Mouse (Mus musculus) liver, embryonic 16.5 days (tissue): ENCODE results near the gene Apba1. TPM values are rescaled to one million over a fixed set of nuclear protein-coding genes. Genes with fewer than 3 reads are reported as not detected.

Source experiments
- ATAC-seq: fragments of 200-750 bp; cut with Nextera tagmentation; 2 replicates; pipeline ENCODE4 v1.8.0; 2017; ENCODE audit warnings: low read depth, mild to moderate bottlenecking, moderate number of reproducible peaks, moderate library complexity
- H3K27ac ChIP-seq: fragments of 300-500 bp; sonication (generic); 2 replicates; pipeline ENCODE4 v1.5.1; 2014; ENCODE audit warnings: mild to moderate bottlenecking, low read length
- H3K27me3 ChIP-seq: fragments of 300-500 bp; sonication (generic); 2 replicates; pipeline ENCODE4 v1.6.1; 2014; ENCODE audit warnings: low read depth, low read length, mixed read lengths; ENCODE audit not compliant: control insufficient read depth, insufficient read depth
- H3K36me3 ChIP-seq: fragments of 300-500 bp; sonication (generic); 2 replicates; pipeline ENCODE4 v1.6.1; 2014; ENCODE audit warnings: mild to moderate bottlenecking; ENCODE audit not compliant: control insufficient read depth, insufficient read depth
- H3K4me1 ChIP-seq: fragments of 300-500 bp; sonication (generic); 2 replicates; pipeline ENCODE4 v1.6.1; 2014; ENCODE audit warnings: low read depth, low read length, mixed read lengths; ENCODE audit not compliant: control insufficient read depth
- H3K4me2 ChIP-seq: fragments of 300-500 bp; sonication (generic); 2 replicates; pipeline ENCODE4 v1.6.1; 2014; ENCODE audit warnings: low read depth, low read length, mixed read lengths
- H3K4me3 ChIP-seq: fragments of 300-500 bp; sonication (generic); 2 replicates; pipeline ENCODE4 v1.5.1; 2014; ENCODE audit warnings: low read depth, mild to moderate bottlenecking, low read length
- H3K9ac ChIP-seq: fragments of 300-500 bp; sonication (generic); 2 replicates; pipeline ENCODE4 v1.6.1; 2014; ENCODE audit warnings: low read depth, low read length
- H3K9me3 ChIP-seq: fragments of 300-500 bp; sonication (generic); replicated peaks from 2 replicates; pipeline ENCODE4 v1.6.1; 2016; ENCODE audit warnings: low read length; ENCODE audit not compliant: control insufficient read depth
- WGBS: fragments of 180-500 bp; shearing (Covaris S2); extraction: QIAGEN DNeasy Blood & Tissue Kit; methylation state at CpG from one replicate; pipeline ENCODE4 v1.1.7; 2014; ENCODE audit not compliant: insufficient replicate concordance; 5-methylcytosine and 5-hydroxymethylcytosine counted together
- polyA plus RNA-seq: library from polyadenylated mRNA; unstranded; fragments of >200 nt; fragmentation: Nextera tagmentation; extraction: Ambion mirVana; gene quantifications from 2 replicates; pipeline ENCODE4 v1.2.1, GENCODE M21; 2015

The Apba1 gene
- polyA plus RNA-seq, 1 experiment from 2014 or later = 0.04 TPM

GRCm38 (mm10) chr19:23960831-23961447 lies 202.3 kb downstream of the Apba1 start:
- WGBS = 52% methylated on average over 6 of the region's 6 CpGs
- ATAC-seq = no peak
- H3K9ac ChIP-seq = no peak overlapping the region
- no peak overlapping the region for H3K4me3 ChIP-seq
- H3K9me3 ChIP-seq = no peaks in the 10 kb centered on the region
- H3K4me1 ChIP-seq = no peaks in the 10 kb centered on the region
- no peak overlapping the region for H3K27ac ChIP-seq
- H3K4me2 ChIP-seq = no peak overlapping the region
- no peaks in the 10 kb centered on the region for H3K27me3 ChIP-seq
- no peaks in the 10 kb centered on the region for H3K36me3 ChIP-seq

- Histone ChIP-seq H3K4me1 (no peaks in the 10 kb centered on the region), H3K27me3 (no peaks in the 10 kb centered on the region), H3K4me2 (no peak overlapping the region), H3K4me3 (no peak overlapping the region), H3K9ac (no peak overlapping the region), H3K36me3 (no peaks in the 10 kb centered on the region), H3K27ac (no peak overlapping the region), H3K9me3 (no peaks in the 10 kb centered on the region)
- WGBS = 2% methylated on average over 8 of the region's 8 CpGs
- no peak for ATAC-seq
Measured at GRCm38 (mm10) chr19:23961516-23961915, 202.8 kb downstream of the Apba1 start.

DNA sequence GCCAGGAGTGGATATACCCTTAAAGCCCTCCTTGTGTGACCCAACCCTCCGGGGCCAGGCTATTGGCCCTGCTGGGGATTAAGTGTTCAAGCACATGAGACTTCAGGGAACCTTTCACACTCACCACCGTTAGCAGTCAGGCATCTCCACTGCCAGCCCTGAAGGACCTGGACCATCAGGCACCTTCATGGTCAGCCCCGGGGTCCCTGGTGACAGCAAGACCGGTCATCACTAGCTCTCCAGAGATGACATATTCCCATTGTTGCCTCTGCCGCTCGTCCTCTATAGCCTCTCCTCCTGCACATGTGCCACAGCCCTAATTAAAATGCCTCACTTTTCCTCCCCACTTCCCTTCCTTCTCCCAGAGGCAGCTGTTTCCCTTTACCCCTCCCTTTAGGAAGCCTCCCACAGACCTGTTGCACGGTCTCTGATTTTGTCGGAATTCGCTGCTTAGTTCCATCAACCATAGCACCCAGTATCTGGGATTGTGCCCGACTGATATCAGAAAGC lies 205.8 kb downstream of the Apba1 start:
- ATAC-seq = no peak
- WGBS = 60% methylated on average over 10 of the region's 10 CpGs

GRCm38 (mm10) chr19:23966376-23966775 lies 207.7 kb downstream of the Apba1 start:
- WGBS = 77% methylated on average over 9 of the region's 9 CpGs
- H3K4me2 ChIP-seq = no peak overlapping the region
- no peak overlapping the region for H3K9ac ChIP-seq
- no peaks in the 10 kb centered on the region for H3K4me1 ChIP-seq
- no peak for ATAC-seq
- H3K27ac ChIP-seq = no peak overlapping the region
- H3K9me3 ChIP-seq = no peaks in the 10 kb centered on the region
- no peak overlapping the region for H3K4me3 ChIP-seq
- H3K27me3 ChIP-seq = no peaks in the 10 kb centered on the region
- no peaks in the 10 kb centered on the region for H3K36me3 ChIP-seq

More for the DNA sequence above, 205.8 kb downstream of the Apba1 start:
- no peak overlapping the region for H3K27ac ChIP-seq
- no peak overlapping the region for H3K9ac ChIP-seq
- H3K4me2 ChIP-seq = no peak overlapping the region
- no peaks in the 10 kb centered on the region for H3K4me1 ChIP-seq
- no peaks in the 10 kb centered on the region for H3K9me3 ChIP-seq
- H3K4me3 ChIP-seq = no peak overlapping the region
- H3K36me3 ChIP-seq = no peaks in the 10 kb centered on the region
- no peaks in the 10 kb centered on the region for H3K27me3 ChIP-seq

- no peaks in the 10 kb centered on the region for H3K36me3 ChIP-seq
Measured at GRCm38 (mm10) chr19:23967156-23967555, 208.5 kb downstream of the Apba1 start.

DNA sequence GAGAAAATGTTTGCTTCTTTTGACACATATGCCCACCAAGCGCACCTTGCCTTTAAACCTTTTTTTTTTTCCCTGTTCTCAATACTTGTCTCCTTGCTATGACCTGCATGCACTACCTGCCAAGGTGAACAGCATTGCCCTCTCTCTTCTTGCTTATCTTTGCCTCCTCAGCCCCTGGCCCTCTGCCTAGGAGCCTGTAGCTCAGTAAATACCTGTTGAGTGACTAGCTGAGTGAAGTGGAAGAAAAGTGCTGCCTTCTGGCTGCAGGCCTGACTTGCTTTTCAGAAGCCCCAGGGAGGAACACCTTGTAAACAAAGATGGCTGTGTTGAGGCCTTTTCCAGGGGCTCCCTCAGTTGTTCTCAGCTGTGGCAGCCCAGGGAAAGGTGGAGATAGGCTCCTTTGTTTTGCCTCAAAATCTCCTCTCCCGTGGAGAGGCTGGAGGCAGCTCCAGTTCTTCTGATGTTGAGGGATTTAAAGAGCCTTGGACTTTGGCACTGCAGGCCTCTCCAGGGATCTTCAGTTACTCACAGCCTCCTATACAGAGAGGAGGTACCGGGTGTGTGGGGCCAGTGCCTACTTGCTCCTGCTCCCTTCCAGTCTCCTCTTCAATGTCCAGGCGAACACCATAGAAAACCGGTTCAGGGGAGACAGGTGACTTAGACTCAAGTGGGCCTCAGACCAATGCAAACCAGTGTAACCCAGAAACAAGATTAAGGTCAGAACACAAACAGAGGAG lies 209.6 kb downstream of the Apba1 start:
- H3K4me2 ChIP-seq = no peak overlapping the region
- H3K27me3 ChIP-seq = no peaks in the 10 kb centered on the region
- H3K4me3 ChIP-seq = no peak overlapping the region
- 56% methylated on average over 5 of the region's 5 CpGs for WGBS
- no peaks in the 10 kb centered on the region for H3K36me3 ChIP-seq
- no peak overlapping the region for H3K9ac ChIP-seq
- no peak for ATAC-seq
- H3K4me1 ChIP-seq = no peaks in the 10 kb centered on the region
- no peak overlapping the region for H3K27ac ChIP-seq
- no peaks in the 10 kb centered on the region for H3K9me3 ChIP-seq

More at GRCm38 (mm10) chr19:23967156-23967555, 208.5 kb downstream of the Apba1 start:
- H3K27ac ChIP-seq = no peak overlapping the region
- 31% methylated on average over 2 of the region's 2 CpGs for WGBS
- ATAC-seq = no peak
- H3K27me3 ChIP-seq = no peaks in the 10 kb centered on the region
- H3K4me1 ChIP-seq = no peaks in the 10 kb centered on the region
- no peak overlapping the region for H3K4me3 ChIP-seq
- H3K9me3 ChIP-seq = no peaks in the 10 kb centered on the region
- H3K4me2 ChIP-seq = no peak overlapping the region
- H3K9ac ChIP-seq = no peak overlapping the region

- 69% methylated on average over 2 of the region's 2 CpGs for WGBS
- no peaks in the 10 kb centered on the region for H3K27me3 ChIP-seq
- no peaks in the 10 kb centered on the region for H3K4me1 ChIP-seq
Measured at GRCm38 (mm10) chr19:23968862-23969225, 210.2 kb downstream of the Apba1 start.

GRCm38 (mm10) chr19:23970374-23970773 lies 211.7 kb downstream of the Apba1 start:
- no peak overlapping the region for H3K4me2 ChIP-seq
- H3K4me1 ChIP-seq = no peaks in the 10 kb centered on the region
- no peaks in the 10 kb centered on the region for H3K36me3 ChIP-seq
- no peaks in the 10 kb centered on the region for H3K27me3 ChIP-seq
- no peak for ATAC-seq
- H3K4me3 ChIP-seq = no peak overlapping the region
- no peak overlapping the region for H3K27ac ChIP-seq
- WGBS = 85% methylated on average over 3 of the region's 3 CpGs
- H3K9me3 ChIP-seq = no peaks in the 10 kb centered on the region
- H3K9ac ChIP-seq = no peak overlapping the region

More at GRCm38 (mm10) chr19:23968862-23969225, 210.2 kb downstream of the Apba1 start:
- Histone ChIP-seq H3K27ac (no peak overlapping the region), H3K4me2 (no peak overlapping the region), H3K36me3 (no peaks in the 10 kb centered on the region), H3K9me3 (no peaks in the 10 kb centered on the region), H3K4me3 (no peak overlapping the region), H3K9ac (no peak overlapping the region)
- no peak for ATAC-seq

- H3K4me2 ChIP-seq = no peak overlapping the region
- 77% methylated on average over 7 of the region's 7 CpGs for WGBS
- H3K4me1 ChIP-seq = no peaks in the 10 kb centered on the region
- H3K36me3 ChIP-seq = no peaks in the 10 kb centered on the region
- no peak overlapping the region for H3K27ac ChIP-seq
- ATAC-seq = no peak
- H3K9ac ChIP-seq = no peak overlapping the region
- no peaks in the 10 kb centered on the region for H3K27me3 ChIP-seq
- no peak overlapping the region for H3K4me3 ChIP-seq
- H3K9me3 ChIP-seq = no peaks in the 10 kb centered on the region
Measured at GRCm38 (mm10) chr19:23971391-23971790, 212.7 kb downstream of the Apba1 start.
